Mouse (Mus musculus) urinary bladder, postnatal 14 days (tissue): ENCODE data around the gene Frmpd4.

Experiments used
- DNase-seq: peaks from one replicate; pipeline ENCODE4 v3.0.0; 2021; ENCODE audit warnings: low spot score

The Frmpd4 gene

DNA sequence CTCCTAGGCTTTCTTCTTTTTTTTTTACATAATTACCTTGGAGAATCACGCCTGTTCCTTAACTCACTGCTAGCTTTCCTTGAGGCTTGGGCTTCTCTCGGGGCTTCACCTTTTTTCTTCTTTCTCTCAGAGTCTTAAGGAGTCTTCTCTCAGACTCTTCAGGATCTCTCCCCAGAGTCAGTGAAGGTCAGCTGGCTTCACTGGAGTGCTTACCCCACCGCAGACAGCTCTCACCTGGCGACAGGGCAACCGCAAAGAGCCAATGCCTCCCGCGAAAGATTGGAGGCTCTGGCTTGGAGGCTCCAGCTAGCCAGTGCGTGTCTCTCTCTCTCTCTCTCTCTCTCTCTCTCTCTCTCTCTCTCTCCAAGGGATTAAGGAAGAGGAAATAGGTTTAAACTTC lies 453.0 kb downstream of the Frmpd4 start:
- DNase-seq: no peak

GRCm38 (mm10) chrX:168123589-168123965 lies 453.5 kb downstream of the Frmpd4 start:
- no peak for DNase-seq

GRCm38 (mm10) chrX:168122806-168123588 lies 454.0 kb downstream of the Frmpd4 start:
- DNase-seq: no peak

- no peak for DNase-seq
These were observed 535.4 kb downstream of the Frmpd4 start for GRCm38 (mm10) chrX:168041589-168041988.

GRCm38 (mm10) chrX:168020574-168021145 lies 556.4 kb downstream of the Frmpd4 start:
- DNase-seq: no peak

DNA sequence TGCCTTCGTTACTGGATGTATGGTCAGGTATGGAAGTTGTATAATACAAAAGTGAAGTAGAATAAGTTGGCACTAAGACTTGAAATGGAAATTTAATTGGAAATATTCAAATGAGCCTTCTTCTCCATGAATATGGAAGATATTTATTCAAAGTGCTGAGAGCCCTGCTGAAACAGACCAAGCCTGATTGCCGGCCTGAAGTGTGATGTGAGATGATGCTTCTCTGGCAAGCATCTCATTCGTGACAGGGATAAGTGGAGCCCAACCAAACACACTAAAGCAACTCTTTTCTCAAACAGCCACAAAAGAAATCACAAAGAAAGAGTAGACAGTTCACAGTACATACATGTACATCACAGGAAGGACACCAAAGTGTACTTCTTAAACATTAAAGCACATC lies 559.2 kb downstream of the Frmpd4 start:
- DNase-seq: no peak

DNA sequence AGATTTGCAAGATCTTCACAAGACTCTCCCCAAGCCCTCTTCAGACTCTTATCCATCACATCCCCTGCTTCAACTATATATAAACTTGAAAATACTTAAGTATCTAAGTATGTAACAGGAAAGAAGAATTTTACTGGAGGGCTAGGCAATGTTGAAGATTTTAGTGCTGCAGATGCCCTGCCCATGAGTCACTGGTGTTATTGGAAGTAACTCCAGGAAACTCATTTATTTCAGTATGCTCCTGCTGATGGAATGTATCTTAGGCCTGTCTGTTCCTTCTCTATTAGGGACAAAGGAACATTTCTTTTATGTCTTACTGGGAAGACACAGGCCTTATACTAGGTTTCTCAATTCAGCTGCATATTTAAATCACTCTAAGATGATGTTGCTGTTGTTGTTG lies 592.2 kb downstream of the Frmpd4 start:
- DNase-seq: no peak

DNA sequence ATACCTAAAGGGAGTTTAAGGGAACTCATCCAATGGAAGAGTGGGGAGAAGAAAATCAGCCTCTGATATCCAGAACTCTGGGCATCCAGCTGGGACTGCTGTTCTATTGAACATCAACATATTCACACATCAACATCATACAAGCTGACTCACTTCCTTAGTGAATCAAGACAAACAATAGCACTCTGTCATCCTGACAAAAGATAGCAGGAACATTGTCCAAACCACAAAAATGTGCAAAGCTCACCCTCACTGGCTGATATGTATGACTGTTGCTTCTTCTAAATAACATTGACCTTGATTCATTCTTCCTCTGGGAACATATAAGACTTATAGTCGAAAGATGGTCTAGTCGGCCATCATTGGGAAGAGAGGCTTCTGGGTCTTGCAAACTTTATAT lies 625.8 kb downstream of the Frmpd4 start:
- DNase-seq: no peak

DNA sequence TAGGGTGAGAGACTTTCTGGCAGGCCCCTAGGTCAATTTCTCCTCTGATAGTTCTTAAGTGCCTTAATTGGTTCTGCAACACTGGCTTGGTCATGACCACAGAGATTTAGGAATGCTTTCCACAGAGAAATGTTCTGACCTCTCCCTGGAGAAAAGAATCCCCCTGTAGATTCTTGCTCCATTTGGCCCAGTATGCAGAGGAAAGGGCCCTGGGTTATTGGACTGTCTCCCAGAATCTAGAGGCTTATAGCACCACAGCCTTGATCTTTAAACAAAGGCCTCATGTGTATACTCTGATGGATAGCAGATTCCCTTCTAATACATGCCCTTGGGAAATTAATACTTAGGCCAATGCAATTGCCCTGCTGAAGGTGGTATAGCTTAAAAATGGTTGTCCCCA lies 667.5 kb downstream of the Frmpd4 start:
- DNase-seq: no peak

DNA sequence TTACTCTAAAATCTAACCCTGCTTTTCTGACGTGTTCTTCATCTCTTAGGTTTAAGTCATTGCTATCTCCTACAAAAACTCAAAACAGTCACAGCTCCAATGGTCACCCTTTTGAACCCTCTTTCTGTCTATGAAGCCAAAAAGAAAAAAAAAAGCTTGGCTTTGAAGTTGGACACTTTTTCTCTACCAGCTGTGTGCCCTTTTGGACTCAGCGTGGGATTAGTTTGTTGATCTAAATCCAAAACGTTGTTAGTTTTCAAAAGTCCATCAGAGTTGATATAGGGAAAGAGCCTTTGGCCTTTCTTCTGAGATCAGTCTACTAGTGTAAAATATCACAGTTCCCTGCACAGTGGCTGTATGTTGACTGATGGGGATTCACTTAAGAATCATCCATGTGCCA lies 676.0 kb downstream of the Frmpd4 start:
- no peak for DNase-seq

- no peak for DNase-seq
These were observed 722.2 kb downstream of the Frmpd4 start for GRCm38 (mm10) chrX:167854821-167855220.

- no peak for DNase-seq
These were observed 744.5 kb downstream of the Frmpd4 start for GRCm38 (mm10) chrX:167832543-167832942.

- no peak for DNase-seq
These were observed 748.6 kb downstream of the Frmpd4 start for GRCm38 (mm10) chrX:167828456-167828855.

GRCm38 (mm10) chrX:167817363-167817762 lies 759.7 kb downstream of the Frmpd4 start:
- peak; percentile 2 for DNase-seq

DNA sequence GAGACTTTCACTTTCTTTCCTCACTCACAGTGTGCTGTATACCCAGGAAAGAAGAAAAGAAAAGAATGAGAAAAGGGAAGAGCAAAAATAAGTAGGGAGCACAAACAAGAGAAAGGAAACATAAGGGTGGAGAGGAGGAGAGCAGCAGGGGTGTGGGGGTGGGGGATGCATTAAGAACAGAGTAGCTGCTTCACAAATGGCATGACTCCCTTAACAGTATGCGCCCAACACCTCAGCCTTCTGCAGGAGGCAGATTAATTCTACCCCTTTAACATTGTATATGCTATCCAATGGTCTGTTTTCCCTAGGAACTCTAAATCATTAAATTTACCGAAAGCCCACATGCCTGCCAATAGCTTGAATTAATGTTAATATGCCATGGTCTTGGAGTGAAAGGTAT lies 766.9 kb downstream of the Frmpd4 start:
- no peak for DNase-seq

DNA sequence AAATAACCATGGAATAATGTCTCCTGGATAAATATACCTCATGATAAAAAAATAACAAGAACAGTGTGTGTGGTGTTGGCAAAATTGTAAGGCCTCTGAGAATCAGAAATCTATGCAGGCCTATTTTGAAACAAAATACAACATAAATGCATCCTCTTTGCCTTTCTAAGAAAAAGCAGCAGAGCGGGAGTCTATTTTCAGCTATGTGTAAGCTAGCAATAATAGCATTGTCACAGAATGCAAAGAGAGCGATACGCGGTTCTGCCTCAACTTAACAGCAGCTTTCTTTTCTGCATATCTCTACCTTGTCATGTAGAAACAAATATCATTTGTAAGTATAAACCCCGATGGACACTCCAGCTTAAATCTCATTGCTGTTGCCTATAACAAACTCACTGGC lies 768.5 kb downstream of the Frmpd4 start:
- DNase-seq: no peak

DNA sequence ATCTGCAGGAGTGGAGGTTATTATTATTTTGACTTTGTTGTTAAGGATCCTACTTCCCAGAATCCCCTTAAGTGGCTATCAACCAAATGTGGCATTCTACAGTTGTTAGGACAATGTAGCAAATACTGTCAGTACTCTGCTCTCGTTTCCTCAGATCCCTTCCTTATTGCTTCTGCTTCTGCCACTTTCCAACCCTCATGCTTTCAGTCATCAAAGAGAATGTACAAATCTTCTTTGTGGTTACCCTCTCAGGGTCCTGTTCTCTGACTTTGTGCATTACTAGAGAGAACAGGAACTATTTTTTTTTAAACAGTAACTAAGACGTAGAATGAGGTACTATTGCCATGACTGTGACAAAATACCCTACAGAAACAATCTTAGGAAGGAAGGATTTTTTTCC lies 788.3 kb downstream of the Frmpd4 start:
- DNase-seq: no peak

DNA sequence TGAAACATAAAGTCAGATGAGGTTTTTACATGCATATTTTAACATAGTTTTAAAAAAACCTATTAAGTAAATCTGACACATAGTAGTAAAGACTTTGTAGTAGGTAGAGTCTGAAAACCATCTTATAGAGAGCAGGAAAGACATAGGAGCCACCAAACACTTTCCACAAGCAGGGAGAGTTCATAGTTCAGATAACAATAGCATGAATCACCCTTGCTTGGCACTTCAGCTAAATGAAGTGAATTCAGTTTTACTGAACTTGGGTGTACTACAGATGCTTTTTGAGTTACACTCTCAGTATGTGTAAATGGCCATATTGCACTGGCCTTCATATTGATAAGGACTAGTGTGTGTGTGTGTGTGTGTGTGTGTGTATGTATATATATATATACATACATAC lies 793.5 kb downstream of the Frmpd4 start:
- DNase-seq: no peak

DNA sequence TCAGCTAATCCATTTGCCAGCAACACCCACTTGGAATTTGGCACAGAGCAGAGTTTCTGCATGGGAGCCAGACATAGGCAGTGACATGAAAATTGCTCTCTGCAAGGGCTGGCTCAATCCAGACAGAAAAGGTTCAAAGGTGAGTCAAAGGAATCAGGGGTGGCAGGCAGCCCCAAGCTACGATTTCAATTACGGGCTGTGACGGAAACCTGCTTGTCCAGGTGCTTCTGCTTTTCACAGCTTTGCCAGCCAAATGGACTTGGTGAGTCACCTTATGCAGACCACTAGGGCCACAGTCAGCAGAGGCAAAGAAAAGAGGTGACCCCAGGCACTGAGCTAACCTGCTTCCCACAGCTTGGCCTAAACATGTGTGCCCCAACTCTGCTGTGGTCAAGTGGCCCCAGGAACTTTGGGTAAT lies 857.5 kb downstream of the Frmpd4 start:
- no peak for DNase-seq

DNA sequence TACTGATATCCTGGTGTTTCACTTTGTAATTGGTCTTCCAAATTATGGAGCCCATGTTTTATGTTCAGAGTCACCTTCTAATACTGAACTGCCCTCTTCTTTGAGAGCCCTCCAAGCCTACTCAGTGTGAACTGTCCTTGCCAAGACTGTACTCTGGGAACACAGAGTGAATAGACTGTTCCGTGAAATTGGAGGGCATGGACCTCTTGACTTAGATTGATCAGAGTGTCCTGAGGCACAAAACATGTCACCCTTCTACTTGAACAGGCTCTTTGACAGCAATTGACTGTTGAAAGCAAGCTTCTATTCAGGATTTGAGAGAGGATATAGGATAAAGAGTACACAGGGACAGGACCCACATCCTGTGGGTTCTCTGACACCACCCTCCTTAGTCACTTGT lies 857.9 kb downstream of the Frmpd4 start:
- no peak for DNase-seq

DNA sequence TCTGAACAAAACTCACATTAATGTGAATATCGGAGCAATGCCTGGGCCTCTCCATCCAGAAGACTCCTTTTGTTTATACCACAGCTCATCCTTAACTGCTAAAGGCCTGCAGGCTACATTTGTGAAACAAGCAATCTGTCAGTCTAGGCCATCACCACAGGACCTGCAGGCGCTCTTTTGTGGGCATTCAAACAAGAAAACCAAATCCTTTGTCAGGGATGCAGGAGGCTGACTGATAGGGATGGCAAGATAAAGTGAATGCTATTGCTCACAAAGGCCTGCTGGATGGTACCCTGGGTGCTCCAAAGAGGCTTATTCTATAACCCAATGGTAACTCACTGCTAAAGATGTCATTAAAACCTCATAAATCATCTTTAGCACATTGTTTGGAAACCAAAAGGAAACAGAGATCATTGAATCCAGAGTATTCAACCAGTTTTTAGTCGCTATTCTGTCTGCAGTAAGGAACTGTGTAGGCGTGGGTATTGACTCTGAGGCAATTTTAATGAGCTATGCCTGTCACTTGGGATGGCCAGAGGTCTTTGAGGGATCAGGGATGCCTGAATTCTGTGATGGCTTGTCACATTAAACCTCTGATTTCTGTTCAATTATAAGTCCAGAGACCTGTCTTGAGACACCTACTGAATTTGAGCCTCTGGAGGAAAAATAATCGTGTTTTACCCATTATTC lies 922.1 kb downstream of the Frmpd4 start:
- no peak for DNase-seq

GRCm38 (mm10) chrX:167654249-167654648 lies 922.8 kb downstream of the Frmpd4 start:
- no peak for DNase-seq

GRCm38 (mm10) chrX:167597639-167598217 lies 979.3 kb downstream of the Frmpd4 start:
- no peak for DNase-seq
